26 mouse cellular contexts compared by ENCODE assay signal in genomic region chr1:38280549-38280948, GRCm38 (mm10).
DNase-seq lines count a peak whose midpoint lies in the region; ATAC-seq and TF ChIP-seq lines count a peak whose summit lies in the region.
"Had no signal": no experiment of that assay in that cellular context is flagged by ENCODE, and none has a peak within 500 bp of the region (broad histone marks: within the 10 kb centered on the region; RNA-seq: fewer than 3 reads in every experiment).

No protein-coding gene starts in this region.

- H3K4me3 ChIP-seq in layer of hippocampus, adult 2 months: no peak overlapping the region
- H3K4me3 ChIP-seq: embryonic facial prominence, embryonic 13.5 days; embryonic facial prominence, embryonic 15.5 days; erythroblast, embryonic 14.5 days; forebrain, embryonic 10.5 days; forebrain, embryonic 12.5 days had no signal

- 0 out of 2 replicates have a peak overlapping the region, but pooled peaks have one; percentile 4 for H3K27ac ChIP-seq in layer of hippocampus, adult 2 months
- H3K27ac ChIP-seq: embryonic facial prominence, embryonic 13.5 days; embryonic facial prominence, embryonic 15.5 days; forebrain, embryonic 10.5 days; forebrain, embryonic 12.5 days had no signal

- ATAC-seq in frontal cortex, adult (ENCODE audit: low TSS enrichment): peak; percentile 85
- ATAC-seq: activated CD4-positive, CD25-positive, alpha-beta regulatory T cell, adult 4 months; CD4-positive, CD25-positive, alpha-beta regulatory T cell, adult 4 months; forebrain, embryonic 14.5 days; forebrain, embryonic 16.5 days; Patski had no signal

- no peak for TF ChIP-seq CTCF in layer of hippocampus, adult 2 months (conservative IDR thresholded peaks at IDR 0.05)

- no peak for DNase-seq in frontal cortex, postnatal 10 days (ENCODE audit: low spot score in 2 of 2)
- DNase-seq in layer of hippocampus, adult 2 months (ENCODE audit: low spot score in 2 of 2): no peak
- no peak for DNase-seq in layer of hippocampus, adult 18-20 months (ENCODE audit: low spot score in 2 of 2)
- peak; percentile 39 for DNase-seq in brain, adult 2 months (ENCODE audit: low read depth, low spot score)
- DNase-seq: adrenal gland, adult 8-10 months; adrenal gland, postnatal 14 days; adrenal gland, postnatal 36 days; B cell, adult 2 months; cerebellum, adult 11 months; cerebellum, adult 18-20 months; cerebellum, adult 8-10 months; cerebellum, adult 9-11 months; cerebellum, postnatal 14 days; cerebellum, postnatal 36 days; embryo, embryonic 11 days had no signal
